Mouse (Mus musculus): ENCODE measurements at regions not wholly inside any gene's neighbourhood (a gene's known extent, or its start where the extent isn't known, plus 50 kb on each side); places are given as distances from the start of the nearest gene placed in this dataset.
A peak's percentile ranks its signal among the peaks of the same experiment; 100 is the strongest.

DNA sequence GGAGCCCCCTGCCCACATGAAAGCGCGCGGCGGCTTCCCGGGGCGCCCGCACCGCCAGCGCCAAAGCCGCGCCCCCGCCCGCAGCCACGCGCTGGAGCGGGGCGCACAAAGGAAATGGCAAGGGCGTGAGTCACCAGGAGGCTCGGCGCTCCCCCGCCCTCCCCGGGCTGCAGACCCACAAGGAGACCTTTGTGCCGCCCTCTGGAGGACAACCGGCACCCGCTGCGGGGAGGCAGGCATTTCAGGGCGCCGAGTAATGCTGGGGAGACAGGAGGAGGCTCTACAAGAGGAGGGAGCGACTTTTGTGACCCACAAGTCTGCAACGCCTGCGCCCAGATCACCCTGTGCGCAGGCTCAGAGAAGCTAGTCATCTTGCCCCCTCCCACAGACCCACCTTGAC, 234.9 kb downstream of the Opa1 start:
- TF ChIP-seq POLR2A (IDR thresholded peaks at IDR 0.05; ENCODE audit: borderline replicate concordance, extremely low read depth, insufficient read depth, insufficient read length, poor library complexity, severe bottlenecking) = peak; percentile 9
- peak; percentile 37; the same call in 1 of the 2 replicates for TF ChIP-seq CTCF (IDR thresholded peaks at IDR 0.05; ENCODE audit: borderline replicate concordance, extremely low read depth, insufficient read depth, insufficient read length)

Measured in brain, embryonic 14.5 days (tissue).